Mouse (Mus musculus) G1E (cell line): Measurements from ENCODE around the gene Sphkap.

ENCODE experiments used
- CTCF ChIP-seq: IDR thresholded peaks from 2 replicates; pipeline ENCODE4 v1.5.1; 2012; ENCODE audit warnings: low read depth, low read length, inconsistent platforms, mixed read lengths
- GATA1 ChIP-seq: IDR thresholded peaks from 2 replicates; pipeline ENCODE4 v1.6.1; 2012; ENCODE audit warnings: borderline replicate concordance, low read length, inconsistent platforms, mixed read lengths
- POLR2AphosphoS5 ChIP-seq: IDR thresholded peaks from 2 replicates; pipeline ENCODE4 v1.6.1; 2012; ENCODE audit warnings: low read depth, low read length, inconsistent platforms; ENCODE audit not compliant: insufficient replicate concordance

DNA sequence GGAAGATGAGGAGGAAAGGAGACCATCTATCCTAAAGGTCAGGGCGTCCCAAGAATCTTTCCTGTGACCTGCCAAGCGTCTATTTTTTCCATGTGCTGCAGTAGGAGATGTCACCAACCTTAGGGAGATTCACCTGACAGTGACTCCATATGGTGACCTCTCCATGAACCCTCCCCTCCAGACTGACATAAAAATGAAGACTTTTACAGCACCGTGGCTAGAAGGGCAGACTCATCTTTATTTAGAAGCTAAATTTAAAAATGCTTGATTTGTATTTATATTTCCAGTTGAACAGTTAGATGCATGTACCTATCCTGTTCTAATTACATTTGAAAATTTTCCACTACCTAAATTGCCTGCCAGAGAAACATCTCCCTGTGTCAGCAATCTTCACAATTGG, 180.1 kb downstream of the Sphkap start:
- TF ChIP-seq CTCF (no peak), GATA1 (no peak), POLR2AphosphoS5 (no peak)
